Mouse (Mus musculus): ENCODE results near the gene Cadm3. TPM values are rescaled to one million over a fixed set of nuclear protein-coding genes. Genes with fewer than 3 reads are reported as not detected.
"Not testable (repeated sequence)": the region's sequence is repeated elsewhere in the genome, so short reads cannot be mapped to it uniquely, and the experiment has no call there.

The Cadm3 gene
- total RNA-seq, 2 experiments from 2014 or later, result 15.4 to 21.4 TPM

DNA sequence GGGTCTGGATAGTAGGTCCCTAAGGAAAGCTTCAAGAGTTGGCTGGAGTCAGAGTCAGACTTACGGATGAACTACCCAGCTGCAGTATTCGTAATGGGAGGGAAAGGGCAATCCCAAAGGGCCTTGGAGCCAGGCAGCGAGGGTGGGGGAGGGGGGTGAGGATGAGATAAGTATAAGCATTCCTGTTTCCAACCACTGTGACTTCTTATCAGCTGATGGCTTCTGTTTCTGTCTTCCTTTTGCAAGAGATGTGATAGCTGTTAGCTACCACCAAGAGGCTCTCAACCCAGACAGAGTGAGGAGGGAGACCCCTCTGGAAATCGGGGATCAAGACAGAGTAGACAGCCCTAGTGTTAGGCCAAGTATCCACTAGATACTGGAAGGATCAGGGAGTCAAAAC lies 38.3 kb downstream of the Cadm3 start:
- no peak for DNase-seq
- intact Hi-C loops (cut with DNase I; ENCODE audit: low total_unique reads), result no loop called here

DNA sequence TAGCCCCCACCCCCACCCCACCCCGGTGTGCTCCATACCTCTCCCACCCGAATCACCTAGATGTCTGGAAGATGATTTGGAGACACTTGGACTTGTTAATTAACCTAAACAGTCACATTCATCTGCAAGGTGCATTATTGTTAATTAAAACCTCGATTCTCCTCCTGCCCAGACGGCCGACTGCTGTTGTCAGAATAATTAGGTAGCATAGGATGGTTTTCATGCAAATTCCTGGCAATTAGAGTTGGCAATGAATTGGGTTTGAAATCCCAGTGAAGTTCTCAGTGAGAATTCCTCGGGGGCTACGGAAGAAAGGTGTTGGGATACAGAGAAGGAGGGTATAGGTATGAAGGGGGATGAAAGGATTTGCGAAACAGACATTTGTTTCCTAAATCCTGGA lies 39.0 kb downstream of the Cadm3 start:
- intact Hi-C loops (cut with DNase I; ENCODE audit: low total_unique reads), result no loop called here
- no peak for DNase-seq

DNA sequence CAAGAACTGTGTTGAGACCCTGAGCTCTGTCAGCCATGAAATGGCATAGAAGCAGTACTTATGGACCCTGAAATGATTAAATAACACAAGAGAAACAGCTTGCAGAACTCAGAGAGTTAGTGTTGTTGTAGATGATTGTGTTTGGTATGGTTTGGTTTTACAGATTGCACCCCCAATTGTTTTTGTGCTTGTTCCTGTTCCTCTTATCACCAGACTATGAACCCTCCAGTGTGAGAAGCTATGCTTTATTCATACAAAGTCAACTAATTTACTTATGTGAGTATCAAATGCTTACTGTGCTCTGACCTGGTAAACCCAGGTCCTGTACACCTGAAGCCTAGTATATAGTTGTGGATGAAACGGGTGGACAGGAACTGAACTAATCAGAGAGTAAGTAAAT lies 40.9 kb downstream of the Cadm3 start:
- no peak for DNase-seq
- intact Hi-C loops (cut with DNase I; ENCODE audit: low total_unique reads), result no loop called here

DNA sequence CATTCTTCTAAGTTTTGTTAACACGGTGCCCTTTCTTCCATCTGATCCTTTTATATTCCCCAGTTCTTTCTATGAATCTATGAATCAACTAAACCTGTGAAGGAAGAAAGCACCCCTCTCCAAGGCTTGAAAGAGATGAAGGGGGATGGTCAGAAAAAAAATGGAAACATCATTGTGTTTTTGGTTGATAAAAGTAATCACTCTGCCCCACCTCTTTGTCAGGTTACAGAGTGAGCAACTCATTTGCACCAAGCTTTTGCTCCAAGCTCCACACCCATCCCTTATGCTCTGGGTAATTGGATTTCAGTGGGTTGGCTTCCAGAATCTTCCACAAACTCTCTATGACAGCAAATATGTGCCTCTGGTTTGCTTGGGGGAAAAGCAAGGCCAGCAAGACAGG lies 42.1 kb downstream of the Cadm3 start:
- no peak for DNase-seq
- intact Hi-C loops (cut with DNase I; ENCODE audit: low total_unique reads), result no loop called here

DNA sequence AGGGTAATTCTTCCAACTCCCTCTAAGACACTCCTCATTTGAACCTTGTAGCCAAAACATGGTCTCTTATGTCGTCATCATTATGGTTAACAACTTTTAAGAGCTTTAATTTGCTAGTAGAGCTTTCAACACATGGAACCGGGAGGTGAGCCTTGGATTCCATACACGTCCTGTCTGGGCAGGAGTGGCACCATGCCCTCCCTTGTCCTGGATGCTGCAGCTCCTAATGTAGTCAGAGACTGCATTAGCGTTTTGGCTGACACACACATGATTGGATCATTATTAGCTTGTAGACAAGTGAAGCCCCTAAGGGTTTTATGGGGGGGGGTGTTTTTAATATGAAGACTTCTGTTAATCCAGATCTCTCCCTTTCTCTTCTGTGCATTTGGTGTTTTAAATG lies 42.5 kb downstream of the Cadm3 start:
- no peak for DNase-seq
- intact Hi-C loops (cut with DNase I; ENCODE audit: low total_unique reads), result no loop called here

DNA sequence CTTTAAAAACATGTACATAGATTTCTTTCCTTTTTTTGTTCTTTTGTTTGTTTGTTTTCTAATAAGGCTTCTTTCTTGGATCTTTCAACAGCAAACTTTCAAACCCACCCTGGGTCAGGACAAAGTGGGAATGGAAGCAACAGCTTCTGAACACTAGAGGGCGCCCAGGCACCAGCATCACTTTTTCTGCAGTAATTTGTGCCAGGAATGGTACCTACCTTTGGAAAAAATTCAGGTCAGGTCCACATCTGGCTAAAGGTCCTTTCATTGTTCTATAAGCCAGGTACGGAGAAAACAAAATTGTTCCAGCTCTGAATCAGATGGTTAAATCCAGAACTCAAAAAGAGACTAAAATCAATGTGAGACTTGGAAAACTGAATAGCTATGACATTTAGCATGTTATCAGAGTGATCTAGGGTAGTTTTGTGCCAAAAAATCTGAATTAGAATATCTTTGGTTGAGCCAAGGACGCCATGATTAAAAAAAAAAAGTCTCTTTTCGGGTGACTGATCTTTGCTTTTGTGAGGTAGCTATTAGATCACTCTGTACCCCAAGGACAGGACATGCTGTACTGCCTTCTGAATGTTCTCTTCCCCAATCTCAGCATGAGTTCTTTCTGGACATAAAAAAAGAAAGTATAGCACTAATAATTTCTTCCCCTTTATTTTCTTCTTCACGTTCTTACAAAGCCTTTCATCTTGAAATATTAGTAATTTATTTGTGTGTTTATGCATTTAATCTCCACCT lies 43.5 kb downstream of the Cadm3 start:
- DNase-seq, result no peak
- intact Hi-C loops (cut with DNase I; ENCODE audit: low total_unique reads), result no loop called here

DNA sequence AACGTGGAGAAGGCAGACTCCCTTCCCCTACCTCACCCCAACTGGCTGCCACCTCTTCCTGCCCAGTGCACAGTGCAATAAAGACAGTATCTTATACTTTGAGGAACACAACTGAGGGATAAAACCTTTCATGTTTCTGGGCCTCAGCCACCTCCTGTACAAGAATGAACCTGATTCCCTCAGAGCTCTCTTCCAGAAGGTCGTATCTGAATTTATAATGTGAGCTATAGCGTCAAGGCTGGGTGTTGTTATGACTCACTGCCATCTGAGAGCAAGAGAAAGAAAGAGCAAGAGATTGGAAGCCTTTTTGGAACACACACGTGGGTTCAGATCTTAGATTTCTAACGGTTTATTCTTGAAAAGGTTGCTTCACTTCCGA lies 45.3 kb downstream of the Cadm3 start:
- intact Hi-C loops (cut with DNase I; ENCODE audit: low total_unique reads), result no loop called here
- no peak for DNase-seq

DNA sequence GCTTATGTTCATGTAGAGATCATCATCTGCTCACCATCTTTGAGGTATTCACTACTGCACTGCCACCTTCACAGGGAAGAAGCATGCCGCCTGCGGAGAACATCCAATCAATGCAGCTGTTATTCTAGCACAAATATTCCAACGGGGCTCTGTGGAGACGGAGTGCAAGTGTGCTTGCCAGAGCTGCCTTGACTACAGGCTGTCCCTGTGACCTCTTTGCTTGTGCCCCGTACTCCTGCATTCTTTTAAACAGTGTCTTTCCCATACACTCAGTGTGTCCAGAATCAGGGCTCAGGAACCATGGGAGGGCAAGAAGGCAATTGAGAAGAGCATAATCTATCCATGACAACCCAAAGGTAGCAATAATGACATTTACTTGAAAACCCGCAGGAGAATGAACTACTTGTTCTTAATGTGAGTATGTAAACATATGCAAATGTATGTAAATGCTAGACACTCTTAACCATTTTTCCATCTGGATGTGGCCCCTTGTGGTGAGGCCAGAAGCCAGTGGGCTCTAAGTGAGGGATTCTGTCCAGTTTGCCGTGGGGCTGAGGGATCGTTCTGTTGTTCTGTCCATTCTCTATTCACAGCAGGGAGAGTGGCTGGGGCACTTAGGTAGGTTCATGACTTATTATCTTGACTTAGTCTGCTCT lies 45.8 kb downstream of the Cadm3 start:
- intact Hi-C loops (cut with DNase I; ENCODE audit: low total_unique reads), result no loop called here

DNA sequence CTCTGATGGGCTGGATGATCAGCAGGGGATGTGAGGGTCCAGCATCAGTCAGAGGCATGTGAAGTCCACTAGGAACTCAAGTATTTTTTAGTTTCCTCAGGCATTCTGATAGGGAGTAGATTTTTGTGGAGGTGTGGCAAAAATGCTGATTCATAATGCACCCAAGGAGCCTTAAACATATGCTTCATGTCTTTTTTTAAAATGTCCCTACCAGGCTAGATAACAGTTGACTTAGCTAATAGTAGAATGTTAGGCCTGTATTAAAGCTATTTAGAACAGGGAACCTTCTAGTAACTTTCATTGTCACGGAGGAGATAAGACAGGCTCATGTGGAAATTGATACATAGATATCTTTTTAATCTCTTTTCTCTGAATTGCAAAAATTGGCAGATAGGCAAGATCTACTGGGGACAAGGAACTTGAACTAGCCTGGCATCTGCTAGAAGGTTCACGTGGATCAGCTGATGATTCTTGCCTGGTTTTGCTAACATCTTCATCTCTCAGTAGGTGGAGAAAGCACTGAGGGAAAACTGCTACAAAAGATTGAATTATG lies 49.5 kb downstream of the Cadm3 start:
- intact Hi-C loops (cut with DNase I; ENCODE audit: low total_unique reads), result no loop called here
- DNase-seq, result no peak

More for the DNA sequence above, 45.8 kb downstream of the Cadm3 start:
- DNase-seq, result no peak

DNA sequence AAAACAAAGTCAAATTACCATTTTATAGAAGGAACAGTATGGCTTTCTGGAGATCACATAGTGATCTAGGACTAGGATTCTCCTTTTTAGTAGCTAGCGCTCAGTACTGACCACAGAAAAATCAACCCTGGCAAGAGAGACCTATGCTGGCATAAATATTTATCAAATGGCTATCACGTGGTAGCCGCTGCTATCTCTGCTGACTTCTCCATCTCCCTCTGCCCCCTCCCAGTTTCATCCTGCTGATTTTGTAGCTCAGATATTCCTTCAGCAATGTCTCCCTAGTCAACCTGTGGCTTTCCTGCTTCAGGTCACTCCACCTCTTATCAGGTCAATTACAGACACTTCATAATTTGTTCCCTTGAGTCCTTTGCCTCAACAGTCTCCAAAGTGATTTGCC lies 51.8 kb downstream of the Cadm3 start:
- intact Hi-C loops (cut with DNase I; ENCODE audit: low total_unique reads), result no loop called here
- no peak for DNase-seq

DNA sequence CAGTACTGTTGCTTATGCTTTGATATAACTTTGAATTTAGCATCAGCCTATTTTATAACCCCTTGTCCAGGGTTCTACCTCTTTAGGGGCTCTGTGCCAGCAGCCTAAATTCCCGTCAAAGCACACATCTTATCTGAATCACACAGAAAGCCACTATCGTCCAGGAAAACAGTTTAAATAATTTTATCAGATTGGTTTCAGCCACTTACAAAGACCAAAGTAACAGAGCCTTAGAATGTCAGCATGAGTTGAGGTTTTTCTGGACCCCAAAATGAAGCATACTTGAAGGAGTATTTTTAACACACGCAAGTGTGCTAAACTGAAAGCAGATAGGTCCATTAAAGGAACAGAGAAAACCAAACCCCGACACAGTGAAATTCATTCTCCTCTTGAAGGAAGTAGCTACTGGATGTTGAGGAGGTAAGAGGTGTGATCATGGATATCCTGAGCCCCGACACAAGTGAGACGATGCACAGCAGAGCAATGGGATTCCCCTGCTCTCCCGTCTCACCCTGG lies 53.9 kb downstream of the Cadm3 start:
- DNase-seq; intact Hi-C loops (cut with DNase I; ENCODE audit: low total_unique reads): not testable (repeated sequence)

DNA sequence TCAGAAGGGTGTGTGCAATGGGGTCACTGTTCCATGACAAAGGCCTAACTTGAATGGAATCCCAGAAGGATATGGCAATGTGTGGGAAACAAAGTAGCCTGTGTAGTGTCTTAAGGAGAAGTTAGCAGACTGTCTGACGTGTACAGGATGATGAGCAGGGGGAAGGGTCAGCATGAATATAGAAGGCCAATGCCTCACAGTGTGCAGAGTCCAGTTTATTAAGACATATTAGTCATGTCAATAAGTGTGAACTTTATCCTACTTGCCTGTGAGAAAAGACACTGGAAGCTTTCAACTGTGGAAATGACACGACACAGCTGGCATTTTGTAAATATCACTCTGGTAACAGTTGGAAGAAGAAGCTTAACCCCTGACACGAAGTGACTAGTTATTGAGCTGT lies 64.7 kb downstream of the Cadm3 start:
- intact Hi-C loops (cut with DNase I; ENCODE audit: low total_unique reads), result not testable (repeated sequence)

More for the DNA sequence above, 64.7 kb downstream of the Cadm3 start:
- not testable (repeated sequence) for DNase-seq

Other genes with a start within 250 kb of the Cadm3 start
- gene Olfr1408, start 230.3 kb downstream of the Cadm3 start, total RNA-seq (2021), result not detected
- gene Olfr1406, start 177.1 kb downstream of the Cadm3 start, total RNA-seq (2021), result not detected
- not detected for gene Olfr218, start 169.9 kb downstream of the Cadm3 start, total RNA-seq (2021)
- not detected for gene Olfr1404, start 155.3 kb downstream of the Cadm3 start, total RNA-seq (2021)
- gene Fcer1a, start 140.5 kb downstream of the Cadm3 start, total RNA-seq (2021), result not detected
- gene Olfr418, start 101.7 kb downstream of the Cadm3 start, total RNA-seq (2021), result not detected
- not detected for gene Mptx2, start 89.9 kb downstream of the Cadm3 start, total RNA-seq (2021)
- gene Ackr1, start 33.9 kb downstream of the Cadm3 start, total RNA-seq (2021), result 1 to 10 TPM; 5.1 to 7.9 TPM
- gene Aim2, start 16.8 kb downstream of the Cadm3 start, total RNA-seq (2021), result under 1 TPM; 0.35 to 0.69 TPM
- not detected for gene Ifi206, start 123.3 kb upstream of the Cadm3 start, total RNA-seq (2021)
- gene Ifi214, start 168.3 kb upstream of the Cadm3 start, total RNA-seq (2021), result not detected
- not detected for gene Ifi213, start 231.6 kb upstream of the Cadm3 start, total RNA-seq (2021)